Mouse (Mus musculus): ENCODE measurements at regions not wholly inside any gene's neighbourhood (a gene's known extent, or its start where the extent isn't known, plus 50 kb on each side); places are given as distances from the start of the nearest gene placed in this dataset.

DNA sequence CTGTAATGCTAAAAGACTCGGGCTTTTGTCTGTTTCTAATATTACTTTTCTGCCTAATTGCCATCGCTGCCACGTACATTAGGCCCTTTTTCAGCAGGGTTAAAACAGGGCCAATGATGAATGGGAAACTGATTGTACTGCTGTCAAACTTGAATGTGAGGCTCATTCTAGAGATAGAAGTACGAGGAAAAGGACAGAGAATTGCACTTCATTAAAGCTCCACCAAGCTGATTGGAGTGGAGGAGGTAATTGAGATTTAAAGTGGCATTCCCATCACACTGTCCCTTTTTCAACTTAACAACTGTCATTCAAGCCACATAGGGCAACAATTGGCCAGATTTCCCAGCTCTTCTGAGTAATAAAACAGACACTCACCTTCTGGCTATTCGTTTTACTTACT is 526.8 kb downstream of the Prkd1 start:
- no peak for DNase-seq (ENCODE audit: low spot score in 2 of 2)

DNA sequence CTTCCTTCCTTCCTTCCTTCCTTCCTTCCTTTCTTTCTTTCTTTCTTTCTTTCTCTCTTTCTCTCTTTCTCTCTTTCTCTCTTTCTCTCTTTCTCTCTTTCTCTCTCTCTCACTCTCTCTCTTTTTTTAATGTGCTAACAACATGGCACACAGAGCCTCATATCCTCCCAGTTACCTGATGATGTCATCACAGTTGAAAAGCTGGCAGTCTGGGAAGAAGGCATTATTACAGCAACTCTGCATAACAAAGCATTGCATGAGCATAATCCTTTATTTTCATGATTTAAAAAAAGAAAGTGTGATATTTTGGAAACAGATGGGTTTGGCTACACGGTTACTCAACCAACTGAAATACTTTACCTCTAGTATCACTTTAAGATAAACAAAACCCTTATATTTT is 525.9 kb downstream of the Prkd1 start:
- DNase-seq (ENCODE audit: low spot score in 2 of 2) = no peak

DNA sequence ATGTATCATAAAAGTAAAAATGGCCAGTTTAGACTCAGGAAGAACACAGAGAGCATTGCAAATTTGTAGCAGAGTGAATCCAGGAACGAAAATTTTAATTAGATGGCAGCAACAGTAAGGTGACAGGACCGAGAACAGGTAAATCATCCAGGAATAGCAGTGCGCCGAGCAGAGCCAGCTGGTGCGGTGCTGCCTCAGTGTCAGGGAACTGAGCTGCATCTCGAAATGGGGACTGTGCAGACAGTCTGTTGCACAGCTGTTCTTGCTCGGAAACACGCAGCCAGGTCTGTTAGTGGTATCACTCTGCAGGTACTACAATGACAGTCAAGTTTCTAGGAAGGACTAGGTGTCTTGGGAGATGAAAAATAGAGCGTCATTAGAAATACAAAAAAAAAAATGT is 490.8 kb downstream of the Prkd1 start:
- DNase-seq (ENCODE audit: low spot score in 2 of 2) = no peak

DNA sequence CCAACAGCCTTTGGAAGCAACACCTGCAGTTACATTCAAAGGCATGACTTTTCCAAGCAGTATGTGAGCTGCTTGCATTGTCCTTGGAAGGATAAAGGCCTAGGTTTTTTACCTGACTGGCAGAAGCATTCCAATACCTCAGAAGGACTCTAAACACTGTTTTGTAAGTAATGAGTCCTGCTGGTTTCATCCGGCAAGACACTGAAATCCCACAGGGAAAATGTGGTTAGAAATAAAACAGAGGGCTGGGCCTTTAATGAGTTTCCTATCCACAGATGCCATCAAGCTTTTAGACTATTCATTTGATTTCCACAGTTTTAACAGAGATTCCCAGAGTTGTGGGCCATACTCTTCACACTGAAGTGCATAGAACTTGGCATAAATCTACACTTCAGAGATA is 461.6 kb downstream of the Prkd1 start:
- no peak for DNase-seq (ENCODE audit: low spot score in 2 of 2)

DNA sequence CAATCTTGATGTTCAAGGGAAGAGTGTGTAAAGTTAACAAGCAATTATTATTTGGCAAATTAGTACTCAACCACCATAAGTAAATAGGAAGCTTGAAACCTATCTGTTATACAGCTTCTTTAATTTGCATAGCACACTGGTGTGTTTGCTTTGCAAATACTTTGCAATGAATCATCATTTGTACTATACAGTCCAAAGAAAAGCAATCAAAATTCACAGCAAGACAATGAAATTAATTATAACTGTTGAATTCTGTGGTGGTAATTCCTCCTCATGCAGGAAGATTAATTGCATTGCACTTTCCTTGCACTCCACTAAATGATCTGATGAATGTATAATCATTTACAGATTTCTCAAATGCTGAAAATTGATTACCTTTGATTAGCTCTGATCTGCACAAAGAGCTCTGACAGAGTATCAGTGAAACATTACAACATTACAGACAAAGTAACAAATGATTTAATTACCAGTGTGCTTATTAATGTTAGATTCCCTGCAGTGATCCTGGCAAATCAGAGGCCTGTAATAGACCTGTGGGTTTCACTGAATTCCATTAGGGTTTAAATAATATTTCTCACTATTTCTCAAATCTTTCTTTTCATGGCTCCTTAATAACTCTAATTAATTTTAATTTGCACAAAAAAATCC is 457.9 kb downstream of the Prkd1 start:
- DNase-seq (ENCODE audit: low spot score in 2 of 2) = no peak

DNA sequence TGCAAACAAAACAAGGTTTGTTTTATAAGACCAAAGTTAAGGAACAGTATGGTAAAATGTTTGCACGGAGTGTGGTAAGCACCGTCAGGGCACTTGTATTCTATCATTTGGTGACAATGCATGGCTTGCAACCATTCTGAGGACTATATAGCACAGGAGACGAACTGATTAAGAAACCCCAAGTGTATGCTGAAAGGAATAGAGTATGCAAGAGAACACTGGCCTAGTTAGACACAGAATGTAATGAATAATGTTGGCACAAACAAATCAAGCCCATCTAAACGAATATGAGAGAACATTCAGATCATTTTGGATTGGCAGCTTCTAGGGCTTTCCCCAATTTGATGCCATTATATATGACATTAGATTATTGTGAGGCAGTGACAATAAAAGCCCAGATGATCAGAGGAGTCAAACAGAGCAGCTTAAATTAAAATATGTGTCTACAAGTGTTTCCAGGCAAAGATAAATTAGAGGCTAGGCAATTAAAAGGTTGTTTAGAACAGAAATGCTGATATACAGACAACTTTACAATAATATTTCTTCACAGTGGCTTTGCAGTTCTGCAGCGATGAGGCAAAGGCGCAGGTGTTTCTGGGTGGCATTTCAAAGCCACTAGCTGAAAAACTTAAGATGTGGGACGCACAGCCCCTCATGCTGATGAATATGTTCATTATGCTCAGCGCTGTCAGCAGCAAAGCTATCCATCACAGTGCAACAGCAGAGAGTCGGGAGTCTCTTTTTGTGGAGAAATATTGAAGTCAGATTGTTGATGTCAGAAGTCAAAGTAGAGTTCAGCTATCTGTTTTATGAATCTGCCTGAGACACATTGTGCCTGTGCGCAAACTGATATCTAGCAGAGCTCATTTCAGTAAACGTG is 456.9 kb downstream of the Prkd1 start:
- no peak for DNase-seq (ENCODE audit: low spot score in 2 of 2)

DNA sequence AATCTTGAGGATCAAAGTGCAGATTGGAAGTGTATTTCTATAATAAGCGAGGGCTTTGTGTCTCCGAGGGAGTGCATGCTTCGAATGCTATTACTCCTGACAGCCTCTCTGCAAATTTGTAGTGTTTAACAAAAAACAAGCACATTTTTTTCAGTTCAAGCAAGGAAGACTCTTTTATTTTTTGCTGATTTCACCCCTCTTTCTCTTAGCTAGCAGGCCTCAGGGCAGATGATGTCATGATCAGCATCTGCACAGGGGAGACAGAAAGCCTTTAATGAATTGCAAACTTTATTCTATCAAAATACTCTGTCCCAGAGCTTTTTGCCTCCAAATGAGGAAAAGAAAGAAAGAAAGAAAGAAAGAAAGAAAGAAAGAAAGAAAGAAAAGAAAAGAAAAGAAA is 455.4 kb downstream of the Prkd1 start:
- DNase-seq (ENCODE audit: low spot score in 2 of 2) = no peak

DNA sequence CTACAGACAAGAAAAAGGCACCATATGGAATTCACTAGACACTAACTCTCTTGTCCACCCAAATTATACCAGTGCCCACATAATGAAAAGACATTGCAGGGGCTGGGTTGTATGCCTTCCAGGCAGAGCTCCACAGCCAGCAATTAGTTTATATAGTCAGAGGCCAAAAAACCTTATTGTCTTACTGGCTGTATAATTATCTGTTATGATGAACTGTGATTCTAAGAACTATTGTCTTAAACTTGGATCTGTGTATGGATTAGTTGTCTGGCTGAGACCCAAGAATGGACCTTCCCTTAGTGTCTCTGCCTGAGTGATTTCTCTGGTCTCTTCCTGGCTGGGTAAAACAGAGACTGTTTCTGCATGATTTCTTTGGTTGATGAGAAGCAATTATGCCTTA is 454.2 kb downstream of the Prkd1 start:
- no peak for DNase-seq (ENCODE audit: low spot score in 2 of 2)

DNA sequence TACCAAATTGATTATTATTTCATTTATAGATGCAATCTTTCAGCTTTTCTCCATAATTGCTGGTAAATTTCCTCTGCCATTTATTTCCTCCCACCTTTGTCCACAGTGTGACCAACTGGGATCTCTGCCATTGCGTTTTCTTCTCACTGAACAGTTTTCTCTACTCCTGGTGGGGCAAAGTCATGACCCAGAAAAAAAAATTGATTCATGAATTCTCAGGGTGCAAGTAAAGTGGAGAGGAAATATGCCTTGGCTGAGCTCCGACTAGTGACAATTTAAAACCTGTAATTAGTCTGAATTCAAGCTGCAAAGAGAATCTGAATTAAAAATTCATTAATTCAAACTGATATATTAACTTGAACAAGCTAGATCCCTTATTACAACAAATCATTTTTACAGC is 452.6 kb downstream of the Prkd1 start:
- no peak for DNase-seq (ENCODE audit: low spot score in 2 of 2)

DNA sequence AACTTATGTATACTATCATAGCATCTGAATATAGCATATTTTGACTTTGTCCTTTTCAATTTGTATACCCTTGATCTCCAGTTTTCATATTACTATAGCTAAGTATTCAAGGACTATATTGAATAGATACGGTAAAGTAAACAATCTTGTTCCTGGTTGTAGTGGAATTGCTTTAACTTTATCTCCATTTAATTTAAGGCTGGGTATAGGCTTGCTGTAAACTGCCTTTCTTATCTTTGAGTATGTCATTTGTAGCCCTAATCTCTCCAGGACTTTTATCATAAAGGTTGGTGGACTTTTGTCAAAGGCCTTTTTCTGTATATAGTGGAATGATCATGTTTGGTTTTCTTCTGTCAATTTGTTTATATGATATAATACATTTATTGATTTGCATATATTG is 407.8 kb downstream of the Prkd1 start:
- no peak for DNase-seq (ENCODE audit: low spot score in 2 of 2)

DNA sequence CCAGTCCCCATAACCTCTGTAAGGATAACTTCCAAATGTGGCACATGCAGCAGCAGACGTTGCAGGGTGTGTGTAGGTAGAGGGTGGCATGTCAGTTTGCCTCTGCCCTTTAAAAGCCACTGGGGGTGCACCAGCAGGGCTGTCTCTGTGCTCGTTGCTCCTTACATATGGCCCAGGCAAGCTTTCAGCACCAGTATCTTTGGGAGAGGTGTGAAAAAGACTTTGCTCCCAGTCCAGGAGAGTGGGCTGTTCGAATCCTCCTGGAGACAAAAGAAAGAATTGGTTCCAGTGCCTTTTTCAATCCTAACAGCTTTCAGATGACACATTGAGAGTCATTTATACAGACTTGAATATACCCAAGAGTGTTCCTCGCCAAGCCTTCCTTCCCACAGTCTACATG is 390.0 kb downstream of the Prkd1 start:
- no peak for DNase-seq (ENCODE audit: low spot score in 2 of 2)

DNA sequence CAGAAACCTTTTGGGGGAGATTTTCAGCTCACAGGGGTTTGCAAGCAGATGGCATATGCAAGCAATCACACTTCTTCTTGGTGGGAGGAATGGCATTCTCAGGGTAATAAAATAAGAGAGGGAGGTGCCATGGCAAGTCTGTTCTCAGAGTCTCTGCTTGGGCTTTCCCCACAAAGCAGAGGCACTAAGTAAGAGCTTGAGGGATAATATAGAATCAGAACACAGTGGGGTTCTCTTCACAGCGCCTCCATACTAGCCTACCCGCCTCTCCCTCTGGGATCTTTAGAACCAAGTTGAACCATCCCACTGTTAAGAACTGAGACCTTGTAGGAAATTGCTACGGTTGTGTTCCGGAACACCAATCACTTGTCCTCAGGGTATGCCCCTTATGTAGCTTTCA is 387.8 kb downstream of the Prkd1 start:
- no peak for DNase-seq (ENCODE audit: low spot score in 2 of 2)

DNA sequence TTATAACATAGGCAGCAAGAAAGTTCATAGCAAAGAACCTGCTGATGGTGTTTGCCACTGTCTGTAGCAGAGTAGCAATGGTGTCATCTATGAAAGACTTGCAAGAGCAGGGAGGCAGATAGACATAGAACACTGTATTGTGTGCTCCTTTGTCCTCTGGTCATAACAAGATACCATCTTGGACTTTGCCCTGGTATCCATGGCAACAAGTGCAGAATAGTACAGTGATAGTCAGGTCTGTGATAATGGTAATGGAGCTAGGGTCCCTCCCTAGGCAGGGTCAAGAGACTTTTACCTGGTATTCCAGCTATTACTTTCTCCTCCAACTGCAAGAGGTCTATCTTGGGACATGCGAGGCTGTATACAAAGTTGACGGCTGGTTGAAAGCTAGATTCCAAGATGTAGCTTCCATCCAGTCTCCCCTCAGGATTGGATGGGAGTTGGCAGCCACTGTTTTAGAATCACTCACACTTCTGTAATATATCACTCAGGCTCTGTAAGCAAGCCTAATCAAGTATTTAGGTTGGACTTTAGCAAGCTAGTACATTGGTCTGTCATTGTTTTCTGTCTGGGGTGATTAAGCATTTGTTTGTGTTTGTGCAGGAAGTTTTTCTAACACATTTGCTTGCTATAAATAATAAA is 375.5 kb downstream of the Prkd1 start:
- DNase-seq (ENCODE audit: low spot score in 2 of 2) = no peak

DNA sequence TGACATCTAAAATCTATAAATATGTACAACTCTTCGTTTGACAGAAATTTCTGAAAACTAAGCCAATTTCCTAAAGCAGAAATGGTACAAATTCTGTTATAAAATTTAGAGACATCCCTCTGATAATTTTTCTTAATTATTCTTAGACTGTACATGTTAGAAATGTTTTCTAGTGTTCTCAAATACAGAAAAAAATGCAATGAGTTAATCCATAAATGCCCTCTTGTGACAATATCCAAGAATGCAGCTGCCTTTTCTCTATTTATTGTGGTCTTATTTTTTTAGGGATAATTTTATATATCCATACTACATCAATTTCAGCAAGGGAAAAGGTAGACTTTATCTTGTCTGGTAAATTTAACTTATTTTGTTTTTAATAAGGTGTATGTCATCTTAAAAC is 367.3 kb downstream of the Prkd1 start:
- no peak for DNase-seq (ENCODE audit: low spot score in 2 of 2)

Data from cerebellum, postnatal 4 days (tissue).